Mouse (Mus musculus) liver, adult 2 months (tissue): ENCODE measurements around the gene Cuedc1.

Experiments used
- CTCF ChIP-seq: fragments of 200-500 bp; IDR thresholded peaks from 2 replicates; pipeline ENCODE4 v1.5.1; 2011; ENCODE audit warnings: low read depth, low read length, control low read depth
- POLR2A ChIP-seq: fragments of 200-500 bp; IDR thresholded peaks from 2 replicates; pipeline ENCODE4 v1.6.1; 2011; ENCODE audit warnings: low read length, control low read depth; ENCODE audit not compliant: insufficient read depth; ENCODE audit errors: extremely low read depth

- no peak for TF ChIP-seq CTCF
- no peak for TF ChIP-seq POLR2A
These were observed 68.0 kb downstream of the Cuedc1 start for GRCm38 (mm10) chr11:88165683-88166364.
